Mouse (Mus musculus) CD4-positive naive resting alpha-beta T cell, adult 76 days (primary cell): ENCODE measurements around the gene Rai1. TPM values are rescaled to one million over a fixed set of nuclear protein-coding genes. Genes with fewer than 3 reads are reported as not detected.

Experiments used
- total RNA-seq: library from RNA; stranded (reverse); gene quantifications from one replicate; pipeline ENCODE4 v1.2.4, GENCODE M21; 2023

The Rai1 gene
- total RNA-seq = 83.2 TPM

DNA sequence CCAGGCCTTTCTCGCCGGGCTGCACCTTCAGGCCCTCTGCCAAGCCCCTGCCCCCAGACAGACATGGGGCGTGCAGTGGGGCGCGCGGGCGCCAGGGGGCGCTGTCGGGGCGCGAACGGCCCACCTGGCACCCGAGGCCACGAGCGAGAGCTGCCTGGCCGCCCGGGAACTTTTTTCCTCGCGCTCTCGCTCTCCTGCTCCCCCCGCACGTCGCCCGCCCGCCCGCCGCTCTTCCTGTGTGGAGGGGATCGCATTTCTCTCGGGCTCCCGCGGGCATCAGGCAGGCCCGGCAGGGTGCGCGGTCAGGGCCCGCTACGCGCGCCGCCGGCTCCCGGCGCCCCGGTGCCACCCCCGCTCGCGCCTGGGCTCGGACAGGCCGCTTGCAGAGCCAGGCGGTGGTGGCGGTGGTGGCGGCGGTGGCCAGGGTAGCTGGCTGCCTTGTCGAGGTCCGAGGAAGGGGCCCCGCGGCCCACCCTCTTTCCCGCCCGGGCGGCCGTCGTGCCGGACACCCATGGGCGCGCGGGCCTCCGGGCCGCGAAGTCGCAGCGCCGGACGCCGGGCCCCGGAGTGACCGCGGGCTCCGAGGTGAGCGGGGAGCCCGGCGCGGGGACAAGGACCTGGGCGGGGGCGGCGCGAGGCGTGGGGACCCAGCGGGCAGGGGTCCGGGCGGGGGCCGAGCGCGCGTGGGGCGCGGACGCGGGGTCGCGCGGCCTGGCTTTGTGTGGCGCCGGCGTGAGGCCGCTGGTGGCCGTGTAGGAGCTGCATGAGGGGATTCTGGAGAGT lies at the start of gene Rai1:
Rai1 (plus strand) TSS at position 204 of the 783 bp plus-strand sequence.

DNA sequence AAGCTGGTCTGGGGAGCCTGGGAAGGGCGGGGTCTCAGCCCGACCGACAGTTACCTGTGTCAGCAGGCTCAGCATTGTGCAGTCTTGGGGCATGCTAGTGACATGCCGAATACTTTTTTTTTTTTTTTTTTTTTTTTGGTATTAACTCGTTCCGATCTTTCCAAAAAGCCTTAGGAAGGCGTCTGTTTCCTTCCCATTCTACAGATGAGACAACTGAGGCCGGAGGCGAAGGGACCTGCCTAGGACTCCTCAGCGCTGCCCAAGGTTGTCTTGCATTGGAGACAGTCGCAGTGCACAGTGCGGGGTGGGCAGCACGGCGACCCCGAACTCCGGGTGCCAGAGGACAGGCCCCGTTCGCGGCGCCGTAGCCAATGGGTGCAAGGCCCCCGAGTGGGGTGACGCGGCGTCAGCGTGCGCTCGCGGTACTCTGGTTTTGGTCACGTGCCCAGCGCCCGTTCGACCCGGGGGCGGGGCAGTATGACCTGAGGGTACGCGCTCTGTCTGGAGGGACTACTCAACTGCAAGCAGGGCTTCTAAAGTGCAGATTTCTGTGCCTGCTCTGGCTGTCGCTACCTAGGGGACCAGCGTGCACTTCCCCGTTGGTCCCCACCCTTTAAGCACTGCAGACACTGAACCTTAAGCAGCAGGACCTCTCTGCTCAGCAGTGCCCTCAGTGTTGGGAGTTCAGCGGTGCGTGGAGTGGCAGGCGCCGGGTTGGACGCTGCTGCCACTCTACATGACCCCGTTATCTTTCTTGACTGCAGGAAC lies 117.8 kb downstream of the Rai1 start, which contains the start of gene Srebf1:
Srebf1 (minus strand) TSS at position 113 of the 768 bp plus-strand sequence.

Other genes with a start within 250 kb of the Rai1 start
- gene Med9, start 156.8 kb upstream of the Rai1 start, total RNA-seq = 5.3 TPM
- gene Rasd1, start 140.1 kb upstream of the Rai1 start, total RNA-seq = 2.0 TPM
- 10.1 TPM for gene Pemt, start 58.5 kb upstream of the Rai1 start, total RNA-seq
- gene Srebf1, start 117.6 kb downstream of the Rai1 start, total RNA-seq = 143 TPM
- gene Tom1l2, start 247.9 kb downstream of the Rai1 start, total RNA-seq = 33.2 TPM
- gene Drc3, start 248.3 kb downstream of the Rai1 start, total RNA-seq = 0.47 TPM